Mouse (Mus musculus) hindbrain, embryonic 13.5 days (tissue): ENCODE data around the gene Slc16a14. TPM values are rescaled to one million over a fixed set of nuclear protein-coding genes. Genes with fewer than 3 reads are reported as not detected.
"Not testable (repeated sequence)": the region's sequence is repeated elsewhere in the genome, so short reads cannot be mapped to it uniquely, and the experiment has no call there.

Source experiments
- ATAC-seq: fragments of 200-750 bp; cut with Nextera tagmentation; 2 replicates; pipeline ENCODE4 v1.8.0; 2017; ENCODE audit warnings: moderate TSS enrichment; ENCODE audit not compliant: low FRiP score
- H3K27ac ChIP-seq: fragments of 300-500 bp; sonication (generic); 2 replicates; pipeline ENCODE4 v1.5.1; 2015; ENCODE audit warnings: inconsistent platforms, mild to moderate bottlenecking, moderate library complexity
- H3K27me3 ChIP-seq: fragments of 300-500 bp; sonication (generic); 2 replicates; pipeline ENCODE4 v1.6.1; 2015; ENCODE audit warnings: mild to moderate bottlenecking, inconsistent platforms
- H3K36me3 ChIP-seq: fragments of 300-500 bp; sonication (generic); 2 replicates; pipeline ENCODE4 v1.6.1; 2015; ENCODE audit warnings: mild to moderate bottlenecking, inconsistent platforms
- H3K4me1 ChIP-seq: fragments of 300-500 bp; sonication (generic); replicated peaks from 2 replicates; pipeline ENCODE4 v1.6.1; 2015; ENCODE audit warnings: inconsistent platforms
- H3K4me2 ChIP-seq: fragments of 300-500 bp; sonication (generic); 2 replicates; pipeline ENCODE4 v1.6.1; 2015; ENCODE audit warnings: inconsistent platforms, mild to moderate bottlenecking, moderate library complexity
- H3K4me3 ChIP-seq: fragments of 300-500 bp; sonication (generic); 2 replicates; pipeline ENCODE4 v1.5.1; 2015; ENCODE audit warnings: mild to moderate bottlenecking, inconsistent platforms
- H3K9ac ChIP-seq: fragments of 300-500 bp; sonication (generic); 2 replicates; pipeline ENCODE4 v1.6.1; 2015; ENCODE audit warnings: mild to moderate bottlenecking, inconsistent platforms
- H3K9me3 ChIP-seq: fragments of 300-500 bp; sonication (generic); 2 replicates; pipeline ENCODE4 v1.6.1; 2016; ENCODE audit warnings: inconsistent platforms
- WGBS: fragments of 180-500 bp; shearing (Covaris S2); methylation state at CpG from one replicate; pipeline ENCODE4 v1.1.7; 2015; 5-methylcytosine and 5-hydroxymethylcytosine counted together
- polyA plus RNA-seq: library from polyadenylated mRNA; unstranded; fragments of >200 nt; fragmentation: Nextera tagmentation; extraction: Ambion mirVana; gene quantifications from 2 replicates; pipeline ENCODE4 v1.2.1, GENCODE M21; 2015

Slc16a14 gene
- polyA plus RNA-seq, result 14.0 and 14.6 TPM in 2 replicates

DNA sequence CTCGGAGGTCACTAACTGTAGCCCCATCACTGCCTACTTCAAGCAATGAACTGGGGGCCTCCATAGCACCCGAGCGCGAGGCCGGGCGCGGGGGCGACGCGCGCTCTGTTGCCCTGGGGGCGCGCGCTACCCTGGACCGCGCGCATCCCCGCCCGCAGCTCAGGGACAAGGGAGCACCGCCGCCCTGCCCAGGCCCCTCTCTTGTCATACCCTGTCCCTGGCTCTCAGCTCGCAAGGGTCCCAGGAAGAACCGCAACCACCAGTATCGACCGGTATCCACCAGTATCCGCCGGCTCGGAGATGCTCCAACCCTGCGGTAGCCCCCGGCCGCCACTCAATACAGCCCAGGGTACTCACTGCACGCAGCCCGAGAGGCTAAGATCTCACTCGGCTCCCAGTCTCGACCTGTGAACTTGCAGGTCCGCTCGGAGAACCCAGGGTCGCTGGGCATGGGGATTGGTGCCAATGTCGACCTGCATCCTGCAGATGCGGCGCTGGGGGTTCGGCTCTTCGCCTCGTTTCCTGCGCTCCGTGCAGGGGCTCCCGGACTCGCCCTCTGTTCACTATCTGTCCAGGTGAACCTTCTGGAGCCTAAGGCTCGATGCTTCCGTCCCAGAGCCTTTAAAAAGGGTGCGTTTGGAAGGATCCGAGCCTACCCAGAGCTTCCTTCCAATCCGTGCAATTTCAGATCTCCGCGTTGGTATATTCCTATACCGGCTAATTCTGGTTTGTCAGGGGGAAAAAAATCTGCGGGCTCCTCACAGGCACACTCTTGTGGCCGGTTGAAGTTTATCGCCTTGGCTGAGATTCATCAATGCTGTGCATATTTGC is at the start of gene Slc16a14:
Gene Slc16a14 (minus strand): TSS at position 632 of the 831 bp plus-strand sequence.
- Histone ChIP-seq H3K27ac (peak within 1 kb of the TSS; percentile 95), H3K4me3 (peak within 1 kb of the TSS; percentile 63), H3K4me2 (peak within 1 kb of the TSS; percentile 68), H3K27me3 (no peaks in the 10 kb centered on the region), H3K9ac (peak within 1 kb of the TSS; percentile 87), H3K9me3 (no peaks in the 10 kb centered on the region), H3K4me1 (peaks cover 10% of the 10 kb centered on the region), H3K36me3 (no peaks in the 10 kb centered on the region)
- ATAC-seq, result peak; percentile 89
- WGBS, result under 1% methylated on average over 59 of the region's 59 CpGs

DNA sequence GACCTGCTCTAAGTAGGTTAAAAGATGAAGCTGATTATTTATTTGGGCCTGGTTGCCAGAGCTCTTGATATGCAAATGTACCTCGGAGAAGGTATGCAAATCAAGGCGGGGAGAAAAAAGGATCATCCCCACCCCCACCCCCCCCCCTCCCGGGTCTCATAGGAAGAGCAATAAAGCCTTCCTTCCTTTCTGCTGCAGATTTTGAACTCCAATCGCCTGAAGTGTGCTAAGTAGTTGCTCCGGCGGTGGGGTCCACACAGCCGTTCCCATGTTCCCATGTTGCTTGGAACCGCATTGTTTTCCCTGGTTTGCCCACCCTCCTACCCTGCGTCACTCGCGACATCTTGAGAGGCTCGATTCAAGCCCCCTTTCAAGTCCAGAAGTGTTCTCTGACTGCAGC is 26.8 kb upstream of the Slc16a14 start:
- not testable (repeated sequence) for H3K36me3 ChIP-seq, H3K9ac ChIP-seq, H3K9me3 ChIP-seq, H3K27me3 ChIP-seq, ATAC-seq, H3K4me1 ChIP-seq
- H3K27ac ChIP-seq, result peak overlapping the region; percentile 64; the same call in 1 of the 2 replicates
- peak overlapping the region; percentile 27 for H3K4me3 ChIP-seq
- 3% methylated on average over 12 of the region's 12 CpGs for WGBS
- peak overlapping the region; percentile 49 for H3K4me2 ChIP-seq

DNA sequence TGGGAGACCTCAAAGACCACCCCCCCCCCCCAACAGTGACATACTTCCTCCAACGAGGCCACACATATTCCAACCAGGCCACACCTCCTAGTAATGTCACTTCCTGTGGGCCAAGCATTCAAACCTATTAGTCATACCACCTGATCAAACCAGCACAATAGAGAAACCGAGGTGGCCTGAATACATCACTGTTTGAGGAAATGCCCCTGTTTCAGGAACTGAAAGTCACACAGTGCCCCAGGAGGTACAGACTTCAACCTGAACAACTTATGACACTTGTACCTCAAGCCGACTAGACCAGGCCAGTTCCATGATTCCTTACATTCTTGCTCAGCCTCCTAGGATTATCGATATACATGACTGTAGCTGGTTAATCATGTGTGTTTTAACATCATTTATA is 22.8 kb upstream of the Slc16a14 start:
- H3K9me3 ChIP-seq, H3K36me3 ChIP-seq, H3K27ac ChIP-seq, ATAC-seq, H3K27me3 ChIP-seq, H3K4me2 ChIP-seq, H3K9ac ChIP-seq, H3K4me1 ChIP-seq, H3K4me3 ChIP-seq: not testable (repeated sequence)
- 85% methylated on average over 4 of the region's 4 CpGs for WGBS

DNA sequence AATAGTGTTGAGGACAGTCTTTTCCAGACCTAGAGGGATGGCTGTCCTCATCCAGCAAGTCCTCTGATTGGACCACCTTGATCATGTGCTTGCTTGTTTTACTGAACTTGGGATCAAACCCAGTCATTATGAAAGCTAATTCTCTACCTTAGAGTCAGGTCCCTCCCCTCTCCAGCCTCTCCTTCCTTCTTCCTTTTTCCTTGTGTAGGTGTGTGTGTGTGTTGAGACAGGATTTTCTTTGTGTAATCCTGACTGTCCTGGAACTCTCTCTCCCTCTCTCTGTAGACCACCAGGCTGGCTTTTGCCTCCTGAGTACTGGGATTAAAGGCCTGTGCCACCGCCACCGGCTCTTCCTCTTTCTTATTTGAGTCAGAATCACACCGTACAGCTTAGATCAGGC is 21.8 kb upstream of the Slc16a14 start:
- not testable (repeated sequence) for H3K4me1 ChIP-seq, H3K9ac ChIP-seq, H3K27ac ChIP-seq, H3K4me3 ChIP-seq, H3K36me3 ChIP-seq, H3K9me3 ChIP-seq, H3K27me3 ChIP-seq, ATAC-seq, H3K4me2 ChIP-seq
- 95% methylated on average over 3 of the region's 3 CpGs for WGBS

DNA sequence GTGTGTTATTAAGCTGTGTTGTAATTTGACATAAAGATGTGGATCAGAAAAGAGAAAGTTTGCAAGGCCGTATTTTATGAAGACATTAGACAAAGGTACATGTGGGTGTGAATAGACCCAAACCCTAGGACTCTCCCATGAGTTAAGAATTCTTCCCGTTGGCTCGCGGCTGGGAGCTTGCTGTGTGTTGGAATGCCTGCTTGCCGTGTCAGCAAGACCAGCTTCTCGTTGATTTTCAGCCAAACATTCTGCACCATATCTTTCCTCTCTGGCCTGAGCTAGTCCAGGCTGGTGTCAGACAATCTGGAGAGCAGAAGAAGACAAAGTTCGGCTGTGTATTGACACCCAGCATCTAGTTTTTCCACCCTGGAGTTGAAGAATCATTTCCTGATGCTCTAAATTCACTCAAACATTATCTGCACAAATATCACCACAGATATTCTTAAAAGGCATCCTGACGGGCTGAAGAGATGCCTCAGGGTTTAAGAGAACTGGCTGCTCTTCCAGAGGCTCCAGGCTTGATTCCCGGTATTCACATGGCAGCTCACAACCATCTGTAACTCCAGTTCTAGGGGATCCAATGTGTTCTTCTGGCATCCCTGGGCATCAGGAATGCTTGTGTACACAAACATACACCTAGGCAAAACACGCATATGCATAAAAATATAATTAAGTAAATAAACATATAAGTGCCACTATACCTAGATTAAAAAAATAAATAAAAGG is 17.7 kb upstream of the Slc16a14 start:
- ATAC-seq, result no peak
- Histone ChIP-seq H3K4me1 (no peaks in the 10 kb centered on the region), H3K27me3 (no peaks in the 10 kb centered on the region), H3K9ac (no peak overlapping the region), H3K9me3 (peaks cover 4% of the 10 kb centered on the region; the same call in 1 of the 2 replicates), H3K4me3 (no peak overlapping the region), H3K36me3 (no peaks in the 10 kb centered on the region), H3K4me2 (no peak overlapping the region), H3K27ac (no peak overlapping the region)
- 89% methylated on average over 10 of the region's 10 CpGs for WGBS

GRCm38 (mm10) chr1:84951566-84951965 is 16.6 kb upstream of the Slc16a14 start:
- Histone ChIP-seq H3K4me3 (no peak overlapping the region), H3K9me3 (no peaks in the 10 kb centered on the region), H3K36me3 (no peaks in the 10 kb centered on the region), H3K27me3 (no peaks in the 10 kb centered on the region), H3K4me2 (no peak overlapping the region), H3K27ac (no peak overlapping the region), H3K9ac (no peak overlapping the region), H3K4me1 (no peaks in the 10 kb centered on the region)
- no peak for ATAC-seq
- WGBS, result 91% methylated on average over 3 of the region's 3 CpGs

DNA sequence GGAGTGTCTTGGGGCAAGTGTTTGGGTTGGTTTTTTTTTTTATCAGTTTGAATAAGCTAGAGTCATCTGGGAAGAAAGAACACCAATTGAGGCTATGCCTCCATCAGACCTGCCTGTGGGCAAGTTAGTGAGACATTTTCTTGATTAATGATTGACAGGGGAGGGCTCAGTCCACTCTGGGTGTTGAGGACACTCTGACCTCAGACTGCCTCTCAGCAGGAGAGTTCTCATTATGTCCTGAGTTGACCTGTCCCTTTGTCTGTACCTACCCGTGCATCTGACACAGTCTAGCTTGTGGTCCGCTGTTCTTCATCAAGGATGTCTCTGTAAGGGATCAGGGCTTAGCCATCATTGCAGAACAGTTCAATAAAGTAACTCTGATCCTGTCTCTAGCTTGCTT is 12.5 kb upstream of the Slc16a14 start:
- Histone ChIP-seq H3K9me3 (no peaks in the 10 kb centered on the region; the same call in 1 of the 2 replicates), H3K9ac (no peak overlapping the region), H3K4me1 (no peaks in the 10 kb centered on the region), H3K27me3 (no peaks in the 10 kb centered on the region), H3K36me3 (no peaks in the 10 kb centered on the region), H3K4me3 (no peak overlapping the region), H3K4me2 (no peak overlapping the region), H3K27ac (no peak overlapping the region)
- no peak for ATAC-seq
- WGBS, result 66% methylated on average over 2 of the region's 2 CpGs

DNA sequence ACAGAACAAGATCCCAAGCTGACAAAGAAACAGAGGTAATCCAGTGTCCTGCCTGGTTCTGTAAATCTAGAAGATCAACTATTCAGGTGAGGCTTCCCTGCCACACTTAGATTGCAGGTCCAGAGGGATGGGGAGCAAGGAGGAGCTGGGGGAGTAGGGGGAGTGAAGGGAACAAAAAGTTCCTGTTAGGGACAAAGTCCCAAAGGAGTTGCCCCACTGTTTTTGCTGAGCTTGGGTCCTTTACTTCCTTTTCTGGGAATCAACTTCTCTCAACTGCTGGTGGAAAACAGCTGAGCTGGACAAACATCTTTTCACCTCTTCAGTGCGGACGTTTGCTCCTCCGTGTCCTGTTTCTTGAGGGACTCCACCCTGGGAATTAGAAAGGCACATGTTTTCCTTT is 11.0 kb upstream of the Slc16a14 start:
- H3K9ac ChIP-seq, result no peak overlapping the region
- H3K9me3 ChIP-seq, result no peaks in the 10 kb centered on the region; the same call in 1 of the 2 replicates
- no peaks in the 10 kb centered on the region for H3K36me3 ChIP-seq
- 85% methylated on average over 3 of the region's 3 CpGs for WGBS
- H3K4me1 ChIP-seq, result no peaks in the 10 kb centered on the region
- H3K27ac ChIP-seq, result no peak overlapping the region
- ATAC-seq, result no peak
- H3K4me2 ChIP-seq, result no peak overlapping the region
- no peak overlapping the region for H3K4me3 ChIP-seq
- no peaks in the 10 kb centered on the region for H3K27me3 ChIP-seq

GRCm38 (mm10) chr1:84943549-84943948 is 8.6 kb upstream of the Slc16a14 start:
- Histone ChIP-seq H3K27ac (no peak overlapping the region), H3K4me2 (no peak overlapping the region), H3K9ac (no peak overlapping the region), H3K9me3 (no peaks in the 10 kb centered on the region; the same call in 1 of the 2 replicates), H3K4me3 (no peak overlapping the region), H3K4me1 (no peaks in the 10 kb centered on the region), H3K36me3 (no peaks in the 10 kb centered on the region), H3K27me3 (no peaks in the 10 kb centered on the region)
- ATAC-seq, result no peak
- WGBS, result 92% methylated on average over 4 of the region's 4 CpGs

DNA sequence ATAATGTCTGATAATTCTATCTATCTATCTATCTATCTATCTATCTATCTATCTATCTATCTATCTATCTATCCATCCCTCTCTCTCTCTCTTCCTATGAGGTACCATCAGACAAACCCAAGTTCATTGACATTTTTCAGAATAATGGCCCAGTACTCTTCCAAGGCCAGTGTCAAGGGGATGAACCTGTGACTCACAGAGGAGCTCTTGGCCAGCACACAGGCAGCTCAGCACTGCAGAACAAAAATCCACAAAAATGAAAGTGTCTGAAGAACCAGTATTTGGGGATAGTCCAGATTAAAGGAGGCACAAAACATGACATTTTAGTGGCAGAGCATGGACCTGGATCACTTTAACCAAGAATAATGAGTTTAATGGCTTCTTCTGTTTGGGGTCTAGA is 7.7 kb upstream of the Slc16a14 start:
- H3K9me3 ChIP-seq, result no peaks in the 10 kb centered on the region; the same call in 1 of the 2 replicates
- H3K4me2 ChIP-seq, result no peak overlapping the region
- ATAC-seq, result no peak
- H3K9ac ChIP-seq, result no peak overlapping the region
- H3K4me1 ChIP-seq, result no peaks in the 10 kb centered on the region
- H3K27me3 ChIP-seq, result no peaks in the 10 kb centered on the region
- H3K4me3 ChIP-seq, result no peak overlapping the region
- no peak overlapping the region for H3K27ac ChIP-seq
- no peaks in the 10 kb centered on the region for H3K36me3 ChIP-seq

- no peak overlapping the region for H3K4me3 ChIP-seq
- no peaks in the 10 kb centered on the region for H3K27me3 ChIP-seq
- no peak overlapping the region for H3K4me2 ChIP-seq
- no peak for ATAC-seq
- H3K36me3 ChIP-seq, result no peaks in the 10 kb centered on the region
- H3K9me3 ChIP-seq, result no peaks in the 10 kb centered on the region; the same call in 1 of the 2 replicates
- no peak overlapping the region for H3K9ac ChIP-seq
- peaks cover 5% of the 10 kb centered on the region for H3K4me1 ChIP-seq
- no peak overlapping the region for H3K27ac ChIP-seq
- WGBS, result 98% methylated on average over 2 of the region's 2 CpGs
These were observed 5.4 kb upstream of the Slc16a14 start for GRCm38 (mm10) chr1:84940322-84940721.

GRCm38 (mm10) chr1:84939466-84939865 is 4.5 kb upstream of the Slc16a14 start:
- Histone ChIP-seq H3K4me2 (no peak overlapping the region), H3K36me3 (no peaks in the 10 kb centered on the region), H3K9me3 (no peaks in the 10 kb centered on the region), H3K9ac (no peak overlapping the region), H3K27ac (no peak overlapping the region), H3K4me1 (peaks cover 6% of the 10 kb centered on the region), H3K27me3 (no peaks in the 10 kb centered on the region), H3K4me3 (no peak overlapping the region)
- 84% methylated on average over 4 of the region's 4 CpGs for WGBS
- no peak for ATAC-seq
